Mouse (Mus musculus) A20 (cell line): ENCODE results near the gene Gtf2h3.
"Not testable (repeated sequence)": the region's sequence is repeated elsewhere in the genome, so short reads cannot be mapped to it uniquely, and the experiment has no call there.

Experiments
- DNase-seq: peaks from one replicate; pipeline ENCODE4 v3.0.0-alpha.2; 2011; ENCODE audit warnings: low read depth, low spot score

Gene Gtf2h3

DNA sequence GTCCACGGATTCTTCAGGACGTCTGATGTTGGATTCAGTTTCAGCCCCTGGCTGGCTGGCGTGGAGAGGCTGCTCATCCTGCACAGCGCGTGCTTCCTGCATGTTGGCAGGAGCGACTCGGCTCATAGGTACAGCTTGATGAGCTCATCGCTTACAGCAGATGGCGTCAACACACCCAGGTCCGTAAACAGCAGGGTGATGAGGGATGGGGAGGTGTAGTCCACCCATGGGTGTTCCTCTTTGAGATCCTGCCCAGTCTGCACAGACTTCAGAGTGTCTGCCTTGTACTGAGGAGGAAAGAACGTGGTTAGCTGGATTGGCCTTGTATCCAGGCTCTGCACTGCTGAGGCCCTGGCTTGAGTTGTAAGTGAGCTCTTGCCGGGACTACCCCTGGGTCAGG is 7.9 kb upstream of the Gtf2h3 start:
- no peak for DNase-seq

DNA sequence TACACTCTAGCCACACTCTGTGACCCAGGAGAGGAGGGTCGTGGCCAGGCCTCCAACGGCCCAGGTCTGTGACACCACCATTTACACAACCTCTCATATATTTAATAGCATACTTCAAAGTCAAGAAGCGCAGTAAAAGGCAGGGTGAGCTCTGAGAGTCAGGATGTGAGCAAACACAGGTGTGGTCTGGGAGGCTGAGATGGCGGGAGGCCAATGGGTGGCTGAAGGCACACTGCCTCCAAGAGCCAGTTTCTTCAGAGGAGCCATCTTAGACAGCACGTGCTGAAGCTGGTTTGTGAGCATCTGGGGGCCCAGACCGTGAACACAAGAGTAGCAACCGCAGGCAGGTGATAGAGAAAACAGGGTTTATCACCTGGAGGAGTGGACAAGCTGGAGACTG is 3.5 kb upstream of the Gtf2h3 start:
- no peak for DNase-seq

DNA sequence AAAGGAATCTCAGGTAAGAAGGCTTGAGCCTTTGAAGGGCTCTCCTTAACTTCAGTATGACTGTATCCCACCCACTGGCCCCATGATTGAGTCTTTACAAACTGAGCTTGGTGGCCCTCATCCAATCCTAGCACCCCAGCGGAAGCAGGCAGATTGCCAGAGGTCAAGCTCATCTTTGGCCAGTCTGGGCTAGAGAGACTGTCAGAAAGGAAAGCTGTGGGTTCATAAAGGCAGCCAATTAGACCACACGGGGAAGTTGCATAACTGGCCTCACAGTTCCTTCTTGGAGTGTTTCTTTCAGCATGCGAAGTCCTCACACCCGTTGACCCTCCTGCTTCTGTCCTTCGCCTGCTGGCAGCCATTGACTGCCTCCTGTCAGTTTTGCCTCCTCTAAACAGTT is 3.6 kb downstream of the Gtf2h3 start:
- DNase-seq = no peak

DNA sequence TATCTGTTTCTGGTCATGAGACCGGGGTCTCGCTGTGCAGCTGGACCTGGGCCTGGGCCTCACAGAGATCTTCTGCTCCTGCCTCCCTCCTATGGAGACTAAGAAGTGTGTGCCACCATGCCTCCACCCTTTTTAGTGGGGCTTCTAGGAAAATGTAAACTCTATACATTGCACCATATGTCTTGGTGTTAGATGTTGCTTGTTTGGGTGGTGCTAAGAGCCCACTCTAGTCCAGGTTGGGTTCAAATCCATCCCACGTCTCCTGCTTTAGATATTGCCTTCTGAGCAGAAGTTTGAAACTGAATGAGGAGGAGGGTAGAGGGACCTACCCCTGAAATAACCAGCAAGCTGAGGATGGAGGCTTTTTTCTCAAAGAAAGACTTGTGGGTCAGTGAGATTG is 13.8 kb downstream of the Gtf2h3 start:
- DNase-seq = no peak

DNA sequence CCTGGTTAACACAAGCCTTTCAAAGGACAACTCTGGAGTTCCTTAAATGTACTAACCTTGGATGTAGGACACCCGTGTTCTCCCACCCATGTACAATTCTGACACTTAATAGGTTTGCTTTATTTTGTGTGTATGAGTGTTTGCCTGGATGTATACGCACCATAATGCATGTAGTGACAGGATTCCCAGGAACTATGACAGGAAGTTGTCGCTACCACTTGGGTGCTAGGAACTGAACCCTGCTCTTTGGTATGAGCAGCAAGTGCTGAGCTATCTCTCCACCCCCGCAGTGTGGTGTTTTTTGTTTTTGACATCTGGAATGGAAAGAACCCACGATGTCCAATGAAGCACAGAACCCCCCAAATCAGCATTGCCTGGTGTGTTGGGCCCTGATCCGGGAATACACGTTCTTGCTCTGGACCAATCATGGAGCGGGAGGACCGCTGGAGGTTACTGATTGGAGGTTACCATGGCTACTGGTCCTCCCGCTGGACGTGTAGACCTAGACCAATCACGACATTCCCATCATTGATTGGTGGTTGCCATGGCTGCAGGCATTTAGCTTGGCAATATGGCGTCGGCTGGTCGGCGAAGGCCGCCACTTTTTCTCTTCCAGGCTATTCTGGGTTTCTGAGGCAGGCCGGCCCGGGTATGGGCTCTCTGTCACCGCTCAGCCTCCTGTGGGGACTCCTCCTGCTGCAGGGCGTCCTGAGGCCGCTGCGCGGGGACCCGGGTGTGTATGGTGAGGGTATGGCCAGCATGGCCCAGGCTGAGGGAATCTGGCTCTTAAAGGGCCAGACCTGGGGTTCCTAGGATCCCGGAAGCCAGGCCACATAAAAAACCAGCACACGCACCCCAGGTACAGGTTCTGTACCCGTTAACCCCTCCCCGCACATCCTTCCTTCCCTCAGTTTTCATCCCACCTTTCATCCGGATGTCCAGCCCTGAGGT is 19.6 kb downstream of the Gtf2h3 start:
- no peak for DNase-seq

DNA sequence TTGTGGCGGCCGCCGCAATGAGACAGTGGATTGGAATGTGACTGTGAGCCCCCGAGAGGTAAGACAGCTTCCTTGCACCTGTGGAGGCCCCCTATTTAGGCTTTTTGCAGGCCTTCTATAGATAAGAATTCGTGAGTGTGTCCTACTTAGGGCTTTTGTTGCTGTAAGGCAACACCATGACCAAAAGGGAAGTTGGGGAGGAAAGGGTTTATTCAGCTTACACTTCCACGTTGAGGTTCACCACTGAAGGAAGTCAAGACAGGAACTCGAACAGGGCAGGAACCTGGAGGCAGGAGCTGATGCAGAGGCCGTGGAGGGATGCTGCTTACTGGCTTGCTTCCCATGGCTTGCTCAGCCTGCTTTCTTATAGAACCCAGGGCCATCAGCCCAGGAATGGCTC is 20.8 kb downstream of the Gtf2h3 start:
- DNase-seq = not testable (repeated sequence)

DNA sequence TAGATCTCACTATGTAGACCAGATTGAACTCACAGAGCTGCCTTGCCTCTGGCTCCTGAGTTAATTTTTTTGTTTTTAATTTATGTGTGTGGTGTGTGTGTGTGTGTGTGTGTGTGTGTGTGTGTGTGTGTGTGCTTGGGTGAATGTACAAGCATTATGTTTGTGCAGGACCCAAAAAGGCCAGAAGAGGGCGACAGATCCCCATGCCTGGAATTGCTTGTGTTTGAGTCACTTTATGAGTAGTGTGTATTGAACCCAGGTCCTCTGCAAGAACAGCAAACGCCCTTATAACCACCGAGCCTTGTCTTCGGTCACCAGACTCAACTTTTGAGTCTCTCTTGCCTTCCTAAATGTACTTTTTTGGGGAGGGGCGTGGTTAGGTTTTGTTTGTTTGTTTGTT is 23.4 kb downstream of the Gtf2h3 start:
- peak; percentile 78 for DNase-seq

DNA sequence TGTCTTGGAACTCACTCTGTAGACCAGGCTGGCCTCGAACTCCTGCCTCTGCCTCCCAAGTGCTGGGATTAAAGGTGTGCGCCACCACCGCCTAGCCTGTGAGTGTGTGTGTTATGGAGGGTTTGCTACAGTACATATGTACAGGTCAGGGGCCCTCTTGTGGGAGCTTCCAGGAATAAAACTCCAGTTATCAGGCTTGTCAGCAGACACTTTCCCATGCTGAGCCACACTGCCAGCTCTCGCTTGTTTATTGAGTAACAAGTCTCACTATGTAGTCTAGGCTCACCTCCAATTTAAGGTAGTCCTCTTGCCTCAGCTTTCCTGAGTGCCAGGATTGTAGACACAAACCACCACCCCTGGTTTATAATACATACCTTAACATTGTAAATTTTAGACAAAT is 25.4 kb downstream of the Gtf2h3 start:
- DNase-seq = no peak

DNA sequence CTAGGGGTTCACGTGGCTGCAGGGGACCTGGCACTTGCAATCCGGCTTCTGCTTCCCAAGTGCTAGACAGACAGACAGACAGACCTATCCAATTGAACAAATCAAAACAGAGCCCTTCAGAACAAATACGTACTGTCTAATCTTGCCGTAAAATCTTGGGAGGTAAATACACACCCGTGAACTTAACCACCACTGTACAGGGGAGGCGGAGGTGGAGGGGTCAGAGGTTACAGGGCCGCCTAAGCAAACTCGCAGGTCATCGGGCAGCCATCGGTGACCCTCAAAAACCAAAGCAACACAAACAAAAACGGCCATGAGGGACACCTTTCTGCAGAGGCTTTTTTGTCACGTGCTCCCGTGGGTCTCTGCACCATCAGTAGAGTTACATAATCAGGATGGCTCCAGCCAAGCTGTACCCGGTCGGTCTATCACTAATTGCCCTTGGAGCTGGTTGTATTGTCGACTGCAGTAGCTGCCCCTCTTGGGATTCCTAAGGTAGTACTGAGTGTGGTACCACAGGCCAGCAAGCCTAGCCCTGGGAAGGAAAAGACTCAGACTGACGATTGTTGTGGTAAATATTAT is 26.2 kb downstream of the Gtf2h3 start:
- DNase-seq = no peak

DNA sequence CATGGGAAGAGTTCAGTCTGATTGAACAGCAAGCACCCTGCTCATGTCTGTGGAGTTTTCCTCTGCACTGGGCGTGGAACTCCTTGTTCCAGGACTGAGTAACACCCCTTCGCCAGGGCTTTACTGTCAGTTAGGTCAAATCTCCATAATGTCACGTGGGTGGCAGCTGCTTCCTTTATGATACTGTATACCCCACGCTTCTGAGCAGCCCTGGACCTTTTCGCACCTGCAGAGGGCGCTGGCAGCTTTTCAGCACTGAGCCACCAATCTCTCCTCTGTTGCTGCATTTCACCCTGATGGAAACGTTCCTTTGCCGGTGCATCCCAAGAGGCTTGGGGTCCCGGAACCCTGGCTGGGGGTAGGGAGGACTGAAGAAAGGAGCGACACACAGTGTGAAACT is 32.0 kb downstream of the Gtf2h3 start:
- DNase-seq = peak; percentile 50

DNA sequence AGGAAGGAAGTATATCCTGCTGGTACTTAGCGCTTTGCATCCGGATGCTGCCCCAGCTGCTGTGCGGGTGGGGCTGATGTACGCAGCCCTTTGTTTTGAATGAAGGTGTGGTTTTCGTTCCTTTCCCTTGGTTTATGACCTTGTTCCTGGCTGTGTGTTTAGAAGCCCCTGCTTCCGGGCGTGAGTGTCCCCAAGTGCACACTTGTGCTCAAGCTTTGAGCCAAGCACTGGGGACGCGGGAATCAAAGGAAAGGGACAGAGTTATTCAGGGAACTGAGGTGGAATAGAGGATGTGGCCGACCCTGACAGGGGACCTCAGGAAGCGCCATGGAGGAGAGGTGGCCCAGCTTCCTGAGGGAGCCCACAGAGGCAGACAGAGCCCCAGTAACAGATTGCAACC is 35.8 kb downstream of the Gtf2h3 start:
- no peak for DNase-seq

DNA sequence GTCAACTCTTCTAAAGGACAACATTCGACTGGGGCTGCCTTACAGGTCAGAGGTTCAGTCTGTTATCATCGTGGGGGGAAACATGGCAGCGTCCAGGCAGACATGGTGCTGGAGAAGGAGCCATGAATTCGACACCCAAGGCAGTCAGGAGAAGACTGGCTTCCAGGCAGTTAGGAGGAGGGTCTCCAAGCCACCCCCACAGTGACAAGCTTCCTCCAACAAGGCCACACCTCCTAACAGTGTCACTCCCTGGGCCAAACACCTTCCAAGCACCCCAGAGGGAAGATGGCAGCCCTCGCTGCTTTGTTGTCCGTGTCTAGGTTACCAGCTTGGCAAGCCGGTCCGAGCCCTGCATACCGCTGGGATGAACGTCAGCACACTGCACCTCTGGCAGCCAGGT is 39.8 kb downstream of the Gtf2h3 start:
- no peak for DNase-seq

DNA sequence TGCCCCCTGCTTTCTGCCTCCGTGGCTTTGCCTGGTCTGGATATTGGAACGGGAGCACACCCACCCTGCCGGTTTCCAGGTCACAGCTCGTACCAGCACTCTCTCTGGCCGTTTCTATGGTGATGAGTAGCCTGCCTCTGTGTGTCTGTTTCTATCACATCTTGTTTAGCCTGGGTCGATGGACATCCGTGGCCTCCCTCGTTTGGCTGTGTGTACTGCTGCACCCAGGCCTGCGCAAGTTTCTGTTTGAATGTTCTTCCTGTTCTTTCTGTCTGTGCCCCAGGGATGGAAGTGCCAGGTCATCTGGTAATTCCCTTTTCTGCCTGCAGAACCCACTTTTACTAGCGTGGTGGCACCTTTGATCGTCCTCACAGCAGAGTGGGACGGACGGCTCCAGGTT is 42.4 kb downstream of the Gtf2h3 start:
- peak; percentile 77 for DNase-seq

DNA sequence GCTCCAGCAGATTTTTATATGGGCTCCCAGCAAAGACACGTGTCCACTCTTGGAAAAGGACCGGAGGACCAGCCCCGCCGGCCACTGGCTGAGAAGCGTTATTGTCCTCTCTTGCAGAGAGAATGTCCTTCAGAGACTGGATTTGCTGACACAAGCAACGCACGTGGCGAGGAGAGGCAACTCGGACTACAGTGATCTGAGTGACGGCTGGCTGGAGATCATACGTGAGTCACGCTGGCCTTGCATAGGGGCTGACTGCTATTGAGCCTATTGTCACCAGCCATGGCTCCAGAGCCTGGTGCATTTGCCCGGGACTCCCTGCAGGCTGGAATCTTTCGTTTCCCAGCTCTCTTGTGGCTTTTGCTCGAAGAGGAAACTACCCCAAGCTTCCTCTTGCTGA is 44.0 kb downstream of the Gtf2h3 start:
- DNase-seq = no peak

DNA sequence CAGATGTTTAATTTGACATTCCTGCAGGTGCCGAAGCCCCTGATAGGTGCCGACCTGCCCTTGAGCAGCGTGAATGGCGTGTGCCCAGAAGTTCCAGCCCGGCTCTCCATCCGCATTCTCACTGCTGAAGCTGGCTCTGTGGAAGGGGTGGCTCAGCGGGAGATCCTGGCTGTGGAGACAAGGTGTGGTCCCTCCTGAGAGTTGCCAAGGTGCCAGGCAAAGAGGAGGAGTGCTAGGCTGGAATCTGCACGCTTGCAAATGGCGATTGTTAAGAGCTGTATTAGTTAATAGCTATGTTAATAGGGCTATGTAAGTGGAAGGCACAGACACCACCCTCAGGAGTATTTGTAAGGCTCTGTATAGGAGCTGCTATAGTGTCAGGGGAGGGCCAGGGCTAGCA is 45.4 kb downstream of the Gtf2h3 start:
- DNase-seq = no peak

DNA sequence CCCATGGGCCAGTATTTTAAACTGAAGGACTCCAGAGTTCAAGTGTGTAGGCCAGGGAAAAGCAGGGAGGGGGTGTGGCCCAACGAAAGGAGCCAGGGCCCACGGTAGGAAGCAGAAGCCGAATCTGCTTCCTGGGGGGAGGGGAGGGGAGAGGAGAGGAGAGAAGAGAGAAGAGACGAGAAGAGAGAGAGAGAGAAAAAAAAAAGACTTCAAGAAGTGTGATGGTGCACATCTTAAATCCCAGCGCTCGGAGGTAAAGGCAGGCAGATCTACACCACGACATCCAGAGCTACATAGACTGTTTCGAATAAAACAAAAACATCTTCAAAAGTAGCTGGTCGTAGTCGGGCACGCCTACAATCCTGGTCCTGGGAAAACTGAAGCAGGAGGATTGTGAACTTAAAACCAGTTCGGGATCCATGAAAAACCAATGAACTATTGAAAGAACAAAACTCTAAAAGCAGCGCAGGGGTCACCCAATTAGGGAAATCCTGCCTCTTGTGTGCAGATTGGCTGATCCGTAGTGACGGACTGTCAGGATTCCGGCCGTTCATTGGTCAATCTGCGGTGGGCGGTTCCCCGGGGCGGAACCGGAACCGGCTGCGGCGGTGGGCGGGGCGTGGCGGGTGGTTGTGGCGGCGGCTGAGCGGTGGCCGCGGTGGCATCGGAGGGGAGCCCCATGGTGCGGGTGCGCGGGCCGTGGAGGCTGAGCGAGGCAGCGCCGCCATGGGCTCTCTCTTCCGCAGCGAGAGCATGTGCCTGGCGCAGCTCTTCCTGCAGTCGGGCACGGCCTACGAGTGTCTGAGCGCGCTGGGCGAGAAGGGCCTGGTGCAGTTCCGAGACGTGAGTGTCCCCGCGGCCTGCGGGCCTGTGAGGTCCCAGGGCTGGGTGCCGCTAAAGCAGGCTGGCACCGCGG is 49.8 kb downstream of the Gtf2h3 start, which contains the start of gene Atp6v0a2:
Gene Atp6v0a2 (plus strand): TSS at position 129 of the 916 bp plus-strand sequence.
- peak; percentile 92 for DNase-seq

DNA sequence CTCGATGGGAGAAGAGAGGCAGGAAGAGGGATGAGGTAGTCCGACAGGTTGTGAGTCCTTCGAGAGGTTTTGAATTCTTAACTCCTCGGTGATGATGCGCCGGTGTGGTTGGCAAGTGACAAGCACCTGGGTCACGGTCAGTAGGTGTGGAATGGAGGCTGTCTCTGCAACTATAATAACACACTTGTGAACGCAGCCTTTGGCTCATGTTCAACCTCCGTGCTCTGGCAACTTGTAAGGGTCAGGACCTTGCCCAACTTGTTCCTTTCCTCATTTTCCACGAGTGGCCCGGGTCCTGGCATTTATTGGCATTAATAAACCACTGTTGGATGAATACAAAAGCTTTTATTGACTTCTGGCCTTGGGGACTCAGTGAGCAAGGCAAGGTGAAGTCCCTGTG is 50.7 kb downstream of the Gtf2h3 start:
- DNase-seq = peak; percentile 37

DNA sequence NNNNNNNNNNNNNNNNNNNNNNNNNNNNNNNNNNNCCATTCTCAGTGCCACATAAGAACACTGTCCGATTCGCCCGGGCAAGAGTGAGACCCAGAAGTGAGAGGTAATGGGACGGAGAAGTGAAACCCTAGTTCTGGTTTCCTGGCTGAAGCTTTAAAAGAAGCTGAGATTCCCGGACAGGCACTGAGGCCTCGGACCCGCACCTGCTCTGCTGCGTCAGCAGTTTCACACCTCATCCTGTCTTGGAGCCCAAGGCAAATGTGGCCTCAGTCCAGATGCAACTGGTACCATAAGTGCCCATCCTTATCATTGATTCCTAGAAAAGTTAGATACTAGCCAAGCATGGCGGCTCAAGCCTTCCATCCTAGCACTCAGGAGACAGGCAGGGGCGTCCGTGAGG is 52.7 kb downstream of the Gtf2h3 start:
- DNase-seq = no peak

DNA sequence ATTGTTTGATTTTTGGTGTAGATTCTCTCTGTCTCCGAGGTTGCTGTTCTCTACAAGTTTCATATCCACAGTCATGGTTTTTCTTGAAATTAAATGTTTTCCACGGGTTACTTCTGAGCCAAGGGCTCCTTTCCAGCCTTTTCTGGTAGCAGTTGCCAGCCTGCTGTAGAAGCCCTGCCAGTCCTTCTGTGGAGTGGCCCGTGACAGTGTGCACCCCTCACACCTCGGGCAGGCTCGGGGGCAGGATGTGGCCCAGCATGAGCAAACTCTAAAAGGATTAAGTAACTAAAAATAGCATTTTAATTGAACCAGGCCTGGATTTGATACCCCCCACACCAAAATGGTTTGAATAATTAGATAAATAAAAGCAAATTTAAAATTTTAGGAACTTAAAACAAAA is 53.5 kb downstream of the Gtf2h3 start:
- no peak for DNase-seq

DNA sequence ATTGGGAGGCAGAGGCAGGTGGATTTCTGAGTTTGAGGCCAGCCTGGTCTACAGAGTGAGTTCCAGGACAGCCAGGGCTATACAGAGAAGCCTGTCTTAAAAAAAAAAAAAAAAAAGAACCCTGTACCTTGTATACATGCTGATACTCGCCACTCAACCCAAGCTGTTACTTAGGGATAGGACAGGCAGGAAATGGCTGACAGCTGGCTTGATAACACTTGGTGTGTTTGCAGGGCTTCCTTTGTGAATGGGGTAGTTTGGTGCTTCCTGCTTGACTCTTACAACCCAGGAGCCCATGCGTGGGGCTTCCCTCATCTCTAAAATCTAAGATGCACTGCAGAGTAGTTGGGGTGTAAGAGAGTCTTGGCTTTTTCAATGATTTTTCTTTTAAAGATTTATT is 54.5 kb downstream of the Gtf2h3 start:
- DNase-seq = no peak

DNA sequence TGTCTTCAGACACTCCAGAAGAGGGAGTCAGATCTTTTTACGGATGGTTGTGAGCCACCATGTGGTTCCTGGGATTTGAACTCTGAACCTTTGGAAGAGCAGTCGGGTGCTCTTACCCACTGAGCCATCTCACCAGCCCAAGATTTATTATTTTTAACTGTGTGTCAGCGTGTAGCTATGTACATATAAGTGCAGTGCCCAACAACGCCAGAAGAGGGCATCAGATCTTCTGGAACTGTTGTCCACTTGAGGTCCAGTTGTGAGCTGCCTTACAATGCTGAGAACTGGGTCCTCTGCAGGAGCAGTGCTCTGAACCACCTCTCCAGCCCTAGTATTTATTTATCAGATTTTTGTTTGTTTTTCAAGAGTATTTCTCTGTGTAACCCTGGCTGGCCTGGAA is 56.1 kb downstream of the Gtf2h3 start:
- DNase-seq = peak; percentile 51

DNA sequence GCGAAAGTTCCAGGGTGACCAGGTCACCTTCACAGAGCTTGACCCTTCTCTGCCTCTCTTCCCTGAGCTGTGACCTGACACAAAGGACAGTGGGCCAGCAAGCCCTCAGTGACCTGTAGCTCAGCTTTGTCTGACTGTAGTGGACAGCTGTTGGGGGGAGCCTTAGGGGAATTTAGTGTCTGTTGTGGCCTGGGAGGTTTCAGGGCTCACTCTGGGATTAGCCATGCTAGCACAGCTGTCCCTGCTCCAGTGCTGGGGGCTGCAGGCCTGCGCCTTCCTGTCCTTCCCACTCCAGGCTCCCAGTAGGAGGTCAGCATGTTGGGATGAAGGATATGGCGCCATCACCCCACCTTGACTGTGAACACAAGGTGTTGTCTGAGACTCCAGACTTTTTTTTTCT is 57.2 kb downstream of the Gtf2h3 start:
- DNase-seq = no peak
